In the genomic region with DNA sequence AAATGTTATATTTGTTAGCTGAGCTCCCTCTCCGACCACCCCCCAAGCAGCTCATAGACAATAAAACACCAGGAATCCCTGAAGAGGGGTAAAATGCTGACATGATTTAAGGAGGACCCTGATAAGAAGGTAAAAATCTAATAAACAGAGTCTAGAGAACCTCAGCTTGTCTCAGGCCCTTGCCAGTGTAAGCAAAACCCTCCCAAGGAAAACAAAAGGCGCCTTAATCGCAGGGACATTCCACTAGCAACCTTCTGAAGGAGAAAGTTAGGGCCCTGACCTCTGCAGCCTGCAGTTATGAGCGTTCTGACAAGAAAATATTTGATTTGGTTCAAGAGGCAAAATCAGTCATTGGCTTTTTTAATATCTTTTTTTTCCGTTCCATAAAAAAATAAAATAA, we compare ENCODE assay signal across 21 mouse cellular contexts.
DNase-seq lines count a peak whose midpoint lies in the region; ATAC-seq lines count a peak whose summit lies in the region.
"Had no signal": no experiment of that assay in that cellular context is flagged by ENCODE, and none has a peak within 500 bp of the region (broad histone marks: within the 10 kb centered on the region; RNA-seq: fewer than 3 reads in every experiment).

No protein-coding gene starts in this region.

- H3K9ac ChIP-seq in kidney, embryonic 15.5 days, result no peak overlapping the region
- H3K9ac ChIP-seq: heart, embryonic 15.5 days; hindbrain, embryonic 12.5 days; lung, embryonic 14.5 days; midbrain, embryonic 15.5 days; stomach, embryonic 15.5 days had no signal

- peak; percentile 3 to 20 for DNase-seq in heart, adult 9 months (ENCODE audit: low spot score in 2 of 2)
- DNase-seq in heart, postnatal 4 days, result no peak
- peak; percentile 57 for DNase-seq in kidney, adult 11 months
- peak; percentile 14 for DNase-seq in mesoderm, embryonic 11.5 days (ENCODE audit: low read depth, low spot score)
- no peak for DNase-seq in spleen, postnatal 4 days (ENCODE audit: low spot score in 2 of 2)
- DNase-seq in MN1 (ENCODE audit: low spot score), result no peak
- DNase-seq: cerebellum, postnatal 25 days; gastrocnemius, postnatal 10 days; left cerebral cortex, postnatal 4 days; lung, embryonic 14.5 days; spleen, adult 18-20 months had no signal

- no peaks in the 10 kb centered on the region for H3K9me3 ChIP-seq in kidney, embryonic 15.5 days (replicated peaks)
- H3K9me3 ChIP-seq: forebrain, embryonic 10.5 days; heart, embryonic 15.5 days; hindbrain, embryonic 12.5 days; midbrain, embryonic 15.5 days; stomach, embryonic 15.5 days had no signal

- H3K36me3 ChIP-seq in kidney, embryonic 15.5 days, result no peaks in the 10 kb centered on the region
- H3K36me3 ChIP-seq: forebrain, embryonic 10.5 days; heart, embryonic 15.5 days; hindbrain, embryonic 12.5 days; midbrain, embryonic 15.5 days; stomach, embryonic 15.5 days had no signal

- 27% methylated on average over 5 of the region's 5 CpGs for WGBS in kidney, embryonic 15.5 days

- peak; percentile 91 for ATAC-seq in kidney, embryonic 15.5 days (replicated peaks; ENCODE audit: low FRiP score)
- ATAC-seq: inflammation-experienced regulatory T-cells, adult 6 months; midbrain, embryonic 15.5 days had no signal

- H3K27me3 ChIP-seq in kidney, embryonic 15.5 days, result no peaks in the 10 kb centered on the region
- H3K27me3 ChIP-seq: heart, embryonic 15.5 days; hindbrain, embryonic 12.5 days; midbrain, embryonic 15.5 days; stomach, embryonic 15.5 days had no signal

- H3K4me2 ChIP-seq in kidney, embryonic 15.5 days, result peak overlapping the region; percentile 21; the same call in 1 of the 2 replicates
- H3K4me2 ChIP-seq: heart, embryonic 15.5 days; hindbrain, embryonic 12.5 days; liver, embryonic 11.5 days; lung, embryonic 14.5 days; midbrain, embryonic 15.5 days; stomach, embryonic 15.5 days had no signal

- peaks cover 12% of the 10 kb centered on the region for H3K4me1 ChIP-seq in kidney, embryonic 15.5 days
- H3K4me1 ChIP-seq: heart, embryonic 15.5 days; stomach, embryonic 15.5 days had no signal

- H3K4me3 ChIP-seq in kidney, embryonic 15.5 days (replicated peaks), result no peak overlapping the region
- H3K4me3 ChIP-seq: forebrain, embryonic 10.5 days; heart, embryonic 15.5 days; hindbrain, embryonic 12.5 days; layer of hippocampus, adult 2 months; midbrain, embryonic 15.5 days; stomach, embryonic 15.5 days had no signal

- peak overlapping the region; percentile 85 for H3K27ac ChIP-seq in kidney, embryonic 15.5 days
- H3K27ac ChIP-seq: forebrain, embryonic 10.5 days; heart, embryonic 15.5 days; hindbrain, embryonic 12.5 days; layer of hippocampus, adult 2 months; macrophage; midbrain, embryonic 15.5 days; stomach, embryonic 15.5 days had no signal

Comparison
In these comparisons a context has a peak if more than half of its experiments do, and no peak if none do; other contexts are left out.
1. DNase-seq: peak in heart, adult 9 months (2 of 2), kidney, adult 11 months (single experiment) and mesoderm, embryonic 11.5 days (single experiment); none in heart, postnatal 4 days (single experiment), spleen, postnatal 4 days (0 of 2) and MN1 (single experiment).